Mouse (Mus musculus): ENCODE data around the gene Klk7.
A peak's percentile ranks its signal among the peaks of the same experiment; 100 is the strongest.

Gene Klk7

GRCm38 (mm10) chr7:43810994-43811393 lies at the start of gene Klk7:
TSS of gene Klk7 (plus strand) at chr7:43811294.
- DNase-seq (ENCODE audit: low read depth, low spot score), result no peak

GRCm38 (mm10) chr7:43766484-43766883 lies 44.6 kb upstream of the Klk7 start:
- DNase-seq (ENCODE audit: low read depth, low spot score), result peak; percentile 25

- DNase-seq (ENCODE audit: low read depth, low spot score), result no peak
Measured at GRCm38 (mm10) chr7:43768597-43768996, 42.5 kb upstream of the Klk7 start, which contains the start of gene Klk12. TSS of gene Klk12 (plus strand) at chr7:43768897.

GRCm38 (mm10) chr7:43769636-43770035 lies 41.5 kb upstream of the Klk7 start:
- DNase-seq (ENCODE audit: low read depth, low spot score), result no peak

- DNase-seq (ENCODE audit: low read depth, low spot score), result no peak
Measured at GRCm38 (mm10) chr7:43770701-43771100, 40.4 kb upstream of the Klk7 start.

GRCm38 (mm10) chr7:43771916-43772315 lies 39.2 kb upstream of the Klk7 start:
- DNase-seq (ENCODE audit: low read depth, low spot score), result no peak

GRCm38 (mm10) chr7:43772901-43773300 lies 38.2 kb upstream of the Klk7 start:
- peak; percentile 77 for DNase-seq (ENCODE audit: low read depth, low spot score)

GRCm38 (mm10) chr7:43774364-43774763 lies 36.7 kb upstream of the Klk7 start, which contains the start of gene Klk11:
TSS of gene Klk11 (plus strand) at chr7:43774604.
- no peak for DNase-seq (ENCODE audit: low read depth, low spot score)

- DNase-seq (ENCODE audit: low read depth, low spot score), result no peak
Measured at GRCm38 (mm10) chr7:43774802-43775201, 36.3 kb upstream of the Klk7 start.

GRCm38 (mm10) chr7:43775311-43776057 lies 35.6 kb upstream of the Klk7 start:
- DNase-seq (ENCODE audit: low read depth, low spot score), result peak; percentile 53

- DNase-seq (ENCODE audit: low read depth, low spot score), result no peak
Measured at GRCm38 (mm10) chr7:43776506-43776905, 34.6 kb upstream of the Klk7 start.

- no peak for DNase-seq (ENCODE audit: low read depth, low spot score)
Measured at GRCm38 (mm10) chr7:43777423-43777822, 33.7 kb upstream of the Klk7 start.

GRCm38 (mm10) chr7:43778176-43778970 lies 32.7 kb upstream of the Klk7 start:
- DNase-seq (ENCODE audit: low read depth, low spot score), result no peak

- DNase-seq (ENCODE audit: low read depth, low spot score), result no peak
Measured at GRCm38 (mm10) chr7:43780241-43780640, 30.9 kb upstream of the Klk7 start.

- peak; percentile 68 for DNase-seq (ENCODE audit: low read depth, low spot score)
Measured at GRCm38 (mm10) chr7:43780746-43781145, 30.3 kb upstream of the Klk7 start, which contains the start of gene Klk10. TSS of gene Klk10 (plus strand) at chr7:43781035.

GRCm38 (mm10) chr7:43781541-43781940 lies 29.6 kb upstream of the Klk7 start:
- no peak for DNase-seq (ENCODE audit: low read depth, low spot score)

- peak; percentile 89 for DNase-seq (ENCODE audit: low read depth, low spot score)
Measured at GRCm38 (mm10) chr7:43782275-43783265, 28.5 kb upstream of the Klk7 start.

GRCm38 (mm10) chr7:43785286-43785685 lies 25.8 kb upstream of the Klk7 start:
- peak; percentile 25 for DNase-seq (ENCODE audit: low read depth, low spot score)

- no peak for DNase-seq (ENCODE audit: low read depth, low spot score)
Measured at GRCm38 (mm10) chr7:43788096-43788495, 23.0 kb upstream of the Klk7 start.

- DNase-seq (ENCODE audit: low read depth, low spot score), result no peak
Measured at GRCm38 (mm10) chr7:43789295-43789694, 21.8 kb upstream of the Klk7 start.

- no peak for DNase-seq (ENCODE audit: low read depth, low spot score)
Measured at GRCm38 (mm10) chr7:43791591-43791990, 19.5 kb upstream of the Klk7 start, which contains the start of gene Klk9. TSS of gene Klk9 (plus strand) at chr7:43791891.
